Mouse (Mus musculus): ENCODE data around the gene Amz1.

GRCm38 (mm10) chr5:140739813-140740212 lies 15.9 kb downstream of the Amz1 start:
- TF ChIP-seq CTCF (IDR thresholded peaks at IDR 0.05; ENCODE audit: extremely low read depth, insufficient read depth, low read length) (no peak), POLR2A (IDR thresholded peaks at IDR 0.05; ENCODE audit: extremely low read depth, insufficient read depth, low read length) (no peak)

Data from cortical plate, adult 2 months (tissue).